Mouse (Mus musculus): ENCODE results near the gene Pole4. TPM values are rescaled to one million over a fixed set of nuclear protein-coding genes. Genes with fewer than 3 reads are reported as not detected.
"Not testable (repeated sequence)": the region's sequence is repeated elsewhere in the genome, so short reads cannot be mapped to it uniquely, and the experiment has no call there.

Pole4 gene
- total RNA-seq, 2 experiments from 2014 or later = 39.5 to 40.5 TPM

- DNase-seq (ENCODE audit: low spot score in 2 of 2) = peak; percentile 28 to 56
These were observed 65.1 kb downstream of the Pole4 start for GRCm38 (mm10) chr6:82640046-82640445.

- DNase-seq (ENCODE audit: low spot score in 2 of 2) = not testable (repeated sequence)
These were observed 79.8 kb downstream of the Pole4 start for GRCm38 (mm10) chr6:82625331-82625730.

- DNase-seq (ENCODE audit: low spot score in 2 of 2) = no peak
These were observed 92.0 kb downstream of the Pole4 start for GRCm38 (mm10) chr6:82613201-82613600.

GRCm38 (mm10) chr6:82611049-82611448 lies 94.1 kb downstream of the Pole4 start:
- no peak for DNase-seq (ENCODE audit: low spot score in 2 of 2)

GRCm38 (mm10) chr6:82609339-82609926 lies 95.7 kb downstream of the Pole4 start:
- DNase-seq (ENCODE audit: low spot score in 2 of 2) = peak in 1 of 2 experiments; percentile 51

GRCm38 (mm10) chr6:82608756-82609155 lies 96.4 kb downstream of the Pole4 start:
- DNase-seq (ENCODE audit: low spot score in 2 of 2) = no peak

- DNase-seq (ENCODE audit: low spot score in 2 of 2) = no peak
These were observed 100.4 kb downstream of the Pole4 start for GRCm38 (mm10) chr6:82604791-82605190.

- peak; percentile 51 to 68 for DNase-seq (ENCODE audit: low spot score in 2 of 2)
These were observed 101.5 kb downstream of the Pole4 start for GRCm38 (mm10) chr6:82603665-82604064.

- DNase-seq (ENCODE audit: low spot score in 2 of 2) = no peak
These were observed 101.9 kb downstream of the Pole4 start for GRCm38 (mm10) chr6:82603228-82603627.

- DNase-seq (ENCODE audit: low spot score in 2 of 2) = no peak
These were observed 109.6 kb downstream of the Pole4 start for GRCm38 (mm10) chr6:82595461-82596090.

- DNase-seq (ENCODE audit: low spot score in 2 of 2) = no peak
These were observed 115.8 kb downstream of the Pole4 start for GRCm38 (mm10) chr6:82589387-82589786.

GRCm38 (mm10) chr6:82585396-82585795 lies 119.8 kb downstream of the Pole4 start:
- no peak for DNase-seq (ENCODE audit: low spot score in 2 of 2)

GRCm38 (mm10) chr6:82575445-82575844 lies 129.7 kb downstream of the Pole4 start:
- no peak for DNase-seq (ENCODE audit: low spot score in 2 of 2)

Other genes with a start within 250 kb of the Pole4 start
- 1 to 10 TPM; 6.1 to 8.0 TPM for gene Hk2, start 69.1 kb upstream of the Pole4 start, total RNA-seq (2021)
- 10 to 100 TPM; 40.1 to 40.8 TPM for gene Sema4f, start 234.4 kb upstream of the Pole4 start, total RNA-seq (2021)
- gene M1ap, start 241.5 kb upstream of the Pole4 start, total RNA-seq (2021) = not detected